Mouse (Mus musculus): Measurements from ENCODE around the gene Apol7e. TPM values are rescaled to one million over a fixed set of nuclear protein-coding genes. Genes with fewer than 3 reads are reported as not detected.
"Not testable (repeated sequence)": the region's sequence is repeated elsewhere in the genome, so short reads cannot be mapped to it uniquely, and the experiment has no call there.

The Apol7e gene
- polyA plus RNA-seq, 1 experiment from 2014 or later, result not detected

DNA sequence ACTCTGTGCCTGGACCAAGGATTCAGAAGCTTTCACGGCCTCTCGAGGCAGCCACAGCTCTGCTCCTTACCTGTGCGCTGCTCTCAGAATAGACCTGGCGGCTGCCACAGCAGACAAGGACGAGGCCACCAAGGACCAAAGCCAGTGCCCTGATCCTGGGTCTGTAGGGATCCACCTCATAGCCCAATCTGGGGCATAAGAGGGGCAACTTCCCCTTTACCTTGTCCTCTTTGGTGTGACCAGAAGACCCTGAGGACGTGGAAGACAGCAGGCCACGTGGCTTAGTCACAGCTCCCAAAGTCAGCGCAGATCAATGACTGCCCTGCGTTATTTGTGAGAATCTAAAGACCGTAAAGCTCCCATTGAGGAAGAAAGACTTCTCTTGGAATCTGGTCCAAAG lies 34.2 kb downstream of the Apol7e start:
- not testable (repeated sequence) for DNase-seq (ENCODE audit: low spot score); H3K27ac ChIP-seq; H3K4me2 ChIP-seq (replicated peaks); ATAC-seq (ENCODE audit: low FRiP score); H3K36me3 ChIP-seq (replicated peaks; ENCODE audit: control insufficient read depth, insufficient read depth); H3K9ac ChIP-seq; H3K4me1 ChIP-seq (replicated peaks; ENCODE audit: control insufficient read depth, insufficient read depth, low read length); H3K9me3 ChIP-seq (ENCODE audit: control insufficient read depth, low read length); H3K4me3 ChIP-seq (replicated peaks; ENCODE audit: low read length); H3K27me3 ChIP-seq (ENCODE audit: control insufficient read depth, insufficient read depth, low read length)
- 77% methylated on average over 10 of the region's 10 CpGs for WGBS

DNA sequence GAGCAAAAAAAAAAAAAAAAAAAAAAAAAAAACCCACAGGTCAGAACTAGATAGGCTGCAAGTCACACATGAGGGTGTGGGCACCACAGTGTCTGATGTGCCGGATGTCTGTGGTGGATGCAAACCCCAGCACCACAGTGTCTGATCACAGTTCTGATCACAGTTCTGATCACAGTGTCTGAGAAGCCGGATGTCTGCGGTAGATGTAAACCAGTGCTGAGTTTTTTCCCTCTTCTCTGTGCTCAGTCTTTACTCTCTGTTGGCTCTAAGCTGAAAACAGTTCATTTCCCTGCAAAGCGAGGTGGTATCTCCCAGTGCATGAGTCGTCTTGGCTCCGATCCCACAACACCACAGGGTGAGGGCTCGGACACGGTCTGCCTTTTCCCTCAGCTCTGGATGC lies 34.7 kb downstream of the Apol7e start:
- H3K4me3 ChIP-seq (replicated peaks; ENCODE audit: low read length); H3K9me3 ChIP-seq (ENCODE audit: control insufficient read depth, low read length); DNase-seq (ENCODE audit: low spot score); H3K27me3 ChIP-seq (ENCODE audit: control insufficient read depth, insufficient read depth, low read length); ATAC-seq (ENCODE audit: low FRiP score); H3K4me2 ChIP-seq (replicated peaks); H3K27ac ChIP-seq; H3K4me1 ChIP-seq (replicated peaks; ENCODE audit: control insufficient read depth, insufficient read depth, low read length); H3K36me3 ChIP-seq (replicated peaks; ENCODE audit: control insufficient read depth, insufficient read depth); H3K9ac ChIP-seq: not testable (repeated sequence)
- 79% methylated on average over 8 of the region's 8 CpGs for WGBS

DNA sequence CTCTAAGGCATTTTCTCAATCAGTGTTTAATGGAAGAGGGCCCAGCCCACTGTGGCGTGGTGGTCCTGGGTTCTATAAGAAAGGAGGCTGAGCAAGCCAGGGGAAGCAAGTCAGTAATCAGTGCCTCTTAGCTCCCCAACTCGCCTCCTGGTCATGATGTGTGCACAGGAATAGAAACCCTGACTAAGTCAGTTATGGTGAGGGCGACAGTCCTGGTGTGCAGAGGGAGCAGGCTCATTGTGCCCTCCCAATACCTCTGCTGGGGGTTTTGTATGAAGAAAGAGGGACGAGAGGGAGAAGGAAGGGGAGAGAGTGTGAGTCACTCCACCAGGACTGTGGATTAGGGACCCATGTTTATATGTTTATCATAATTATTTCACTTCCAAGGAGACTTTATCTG lies 35.2 kb downstream of the Apol7e start:
- H3K4me2 ChIP-seq (replicated peaks); DNase-seq (ENCODE audit: low spot score); H3K9ac ChIP-seq; H3K4me1 ChIP-seq (replicated peaks; ENCODE audit: control insufficient read depth, insufficient read depth, low read length); ATAC-seq (ENCODE audit: low FRiP score); H3K9me3 ChIP-seq (ENCODE audit: control insufficient read depth, low read length); H3K36me3 ChIP-seq (replicated peaks; ENCODE audit: control insufficient read depth, insufficient read depth); H3K4me3 ChIP-seq (replicated peaks; ENCODE audit: low read length); H3K27ac ChIP-seq; H3K27me3 ChIP-seq (ENCODE audit: control insufficient read depth, insufficient read depth, low read length): not testable (repeated sequence)
- WGBS, result 71% methylated on average over 4 of the region's 4 CpGs

DNA sequence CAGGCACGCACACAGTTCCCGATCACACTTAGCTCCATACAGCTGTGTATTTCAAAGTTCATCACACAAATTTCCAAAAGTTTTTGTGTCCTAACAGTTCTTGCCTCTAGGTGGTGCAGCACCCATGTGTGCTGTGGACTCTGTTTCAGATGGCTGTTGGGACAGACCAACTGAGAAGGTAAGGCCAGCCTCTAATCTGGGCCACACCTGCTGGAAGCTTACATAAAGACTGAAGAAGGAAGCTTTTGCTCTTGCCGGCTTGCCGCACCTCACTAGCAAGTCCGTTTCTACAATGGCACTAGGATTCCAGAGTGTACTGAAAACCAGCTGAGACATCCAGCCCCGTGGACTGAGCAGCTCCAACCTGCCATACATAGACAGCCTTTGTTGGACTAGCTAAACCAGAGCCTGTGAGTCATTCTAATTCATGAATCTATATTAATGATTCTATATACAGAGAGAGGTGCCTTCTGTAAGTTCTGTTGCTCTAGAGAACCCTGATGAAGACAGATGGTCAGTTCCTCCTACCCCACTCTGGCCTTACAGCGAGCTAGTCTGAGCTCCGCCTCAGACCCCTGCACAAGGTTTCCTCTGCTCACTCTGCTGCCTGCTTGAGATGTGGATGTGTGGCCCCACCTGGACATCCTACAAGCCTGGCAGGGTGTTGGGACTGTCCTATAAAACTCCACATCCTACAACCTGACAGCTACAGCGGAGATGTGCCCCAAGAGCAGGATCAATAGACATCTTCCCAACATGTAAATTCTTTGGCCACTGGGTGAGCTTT lies 42.0 kb downstream of the Apol7e start:
- no peak overlapping the region for H3K4me3 ChIP-seq (replicated peaks; ENCODE audit: low read length)
- H3K9ac ChIP-seq, result no peak overlapping the region
- ATAC-seq (ENCODE audit: low FRiP score), result no peak
- WGBS, result 83% methylated on average over 9 of the region's 9 CpGs
- H3K36me3 ChIP-seq (replicated peaks; ENCODE audit: control insufficient read depth, insufficient read depth), result no peaks in the 10 kb centered on the region
- no peaks in the 10 kb centered on the region for H3K27me3 ChIP-seq (ENCODE audit: control insufficient read depth, insufficient read depth, low read length)
- no peak for DNase-seq (ENCODE audit: low spot score)
- no peak overlapping the region for H3K4me2 ChIP-seq (replicated peaks)
- no peak overlapping the region for H3K27ac ChIP-seq
- H3K9me3 ChIP-seq (ENCODE audit: control insufficient read depth, low read length), result no peaks in the 10 kb centered on the region
- no peaks in the 10 kb centered on the region for H3K4me1 ChIP-seq (replicated peaks; ENCODE audit: control insufficient read depth, insufficient read depth, low read length)

DNA sequence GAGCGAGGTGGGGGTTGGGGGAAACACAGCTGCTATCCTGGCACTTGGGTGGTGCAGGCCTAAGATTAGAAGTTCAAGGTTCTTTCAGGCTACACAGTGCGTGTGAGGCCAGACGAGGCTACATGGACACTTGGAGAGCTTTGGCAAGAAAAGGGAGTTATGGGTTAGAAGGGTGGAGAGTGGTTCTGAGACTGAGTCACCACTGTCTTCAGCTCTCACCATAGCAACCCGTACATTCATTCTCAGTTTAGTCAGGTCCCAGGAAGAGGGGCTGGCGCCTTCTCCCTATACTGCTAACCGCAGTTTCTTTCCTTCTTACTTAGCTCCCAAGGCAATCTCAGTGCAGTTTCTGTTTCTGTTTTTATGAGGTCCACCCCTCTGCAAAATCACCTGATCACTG lies 42.9 kb downstream of the Apol7e start:
- H3K4me2 ChIP-seq (replicated peaks); H3K4me1 ChIP-seq (replicated peaks; ENCODE audit: control insufficient read depth, insufficient read depth, low read length); H3K9ac ChIP-seq; H3K9me3 ChIP-seq (ENCODE audit: control insufficient read depth, low read length); DNase-seq (ENCODE audit: low spot score); H3K4me3 ChIP-seq (replicated peaks; ENCODE audit: low read length); H3K36me3 ChIP-seq (replicated peaks; ENCODE audit: control insufficient read depth, insufficient read depth); H3K27me3 ChIP-seq (ENCODE audit: control insufficient read depth, insufficient read depth, low read length); ATAC-seq (ENCODE audit: low FRiP score); H3K27ac ChIP-seq: not testable (repeated sequence)
- WGBS, result 90% methylated on average over 6 of the region's 6 CpGs

DNA sequence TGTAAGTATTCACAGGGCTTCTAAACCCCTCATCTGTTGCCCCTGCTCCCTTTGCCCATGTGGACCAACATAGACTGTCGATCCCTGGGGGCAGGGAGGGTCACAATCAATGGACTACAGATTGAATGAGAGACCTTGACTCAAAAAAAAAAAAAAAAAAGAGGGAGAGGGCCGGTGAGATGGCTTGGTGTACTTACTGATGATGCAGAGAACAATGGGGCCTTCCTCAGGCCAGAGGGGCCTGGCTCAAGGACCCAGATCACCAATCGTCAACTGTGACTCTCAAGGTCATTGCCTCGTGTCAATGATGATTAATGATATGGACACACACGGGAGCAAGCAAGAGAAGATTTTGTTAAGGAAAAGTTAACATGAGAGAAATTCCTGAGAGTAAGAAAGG lies 46.0 kb downstream of the Apol7e start:
- Histone ChIP-seq H3K4me2 (replicated peaks) (no peak overlapping the region), H3K36me3 (replicated peaks; ENCODE audit: control insufficient read depth, insufficient read depth) (no peaks in the 10 kb centered on the region), H3K27me3 (ENCODE audit: control insufficient read depth, insufficient read depth, low read length) (no peaks in the 10 kb centered on the region), H3K4me3 (replicated peaks; ENCODE audit: low read length) (no peak overlapping the region), H3K9ac (no peak overlapping the region), H3K4me1 (replicated peaks; ENCODE audit: control insufficient read depth, insufficient read depth, low read length) (no peaks in the 10 kb centered on the region), H3K27ac (no peak overlapping the region), H3K9me3 (ENCODE audit: control insufficient read depth, low read length) (no peaks in the 10 kb centered on the region)
- 52% methylated on average over 5 of the region's 5 CpGs for WGBS
- DNase-seq (ENCODE audit: low spot score), result no peak
- no peak for ATAC-seq (ENCODE audit: low FRiP score)

DNA sequence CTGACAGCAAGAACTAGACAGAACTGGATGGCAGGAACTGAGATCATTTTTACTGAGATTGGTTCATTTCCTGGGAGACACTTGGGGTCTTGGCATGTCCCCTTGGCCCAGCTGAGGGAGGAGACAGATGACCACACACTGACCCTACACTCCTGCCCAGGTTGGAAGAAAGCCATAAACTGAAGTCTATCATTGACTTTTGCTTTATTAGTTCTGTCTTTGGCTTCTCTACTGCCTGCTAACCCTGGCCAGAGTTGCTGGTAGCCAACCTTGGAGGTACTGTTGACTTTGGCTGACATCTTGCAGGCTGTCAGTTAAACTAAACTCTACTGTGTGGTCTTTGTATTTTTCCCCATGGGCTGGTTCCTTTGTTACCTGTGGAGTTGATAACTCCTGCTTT lies 46.4 kb downstream of the Apol7e start:
- H3K27ac ChIP-seq, result no peak overlapping the region
- H3K4me2 ChIP-seq (replicated peaks), result no peak overlapping the region
- ATAC-seq (ENCODE audit: low FRiP score) (no peak), DNase-seq (ENCODE audit: low spot score) (no peak)
- H3K4me3 ChIP-seq (replicated peaks; ENCODE audit: low read length), result no peak overlapping the region
- no peak overlapping the region for H3K9ac ChIP-seq
- no peaks in the 10 kb centered on the region for H3K27me3 ChIP-seq (ENCODE audit: control insufficient read depth, insufficient read depth, low read length)
- no peaks in the 10 kb centered on the region for H3K4me1 ChIP-seq (replicated peaks; ENCODE audit: control insufficient read depth, insufficient read depth, low read length)
- H3K36me3 ChIP-seq (replicated peaks; ENCODE audit: control insufficient read depth, insufficient read depth), result no peaks in the 10 kb centered on the region
- H3K9me3 ChIP-seq (ENCODE audit: control insufficient read depth, low read length), result no peaks in the 10 kb centered on the region

DNA sequence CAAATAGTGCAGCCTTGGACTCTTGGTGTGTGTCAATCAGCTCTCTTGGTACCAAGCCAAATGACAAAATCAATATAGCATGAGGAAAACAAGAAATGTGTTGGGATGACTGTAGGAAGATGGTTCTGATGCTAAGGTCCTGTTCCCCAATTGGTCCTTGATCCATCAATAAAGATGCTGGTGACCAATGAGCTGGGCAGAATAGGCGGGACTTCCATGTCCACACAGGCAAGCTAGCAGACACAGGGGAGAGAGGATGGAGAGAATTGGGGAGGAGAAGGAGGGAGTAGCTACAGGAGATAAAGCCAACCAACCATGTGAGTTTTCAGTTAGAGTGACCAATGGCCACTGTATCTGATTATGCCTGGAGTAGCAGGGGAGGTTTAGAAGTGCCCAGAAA lies 47.7 kb downstream of the Apol7e start:
- H3K4me1 ChIP-seq (replicated peaks; ENCODE audit: control insufficient read depth, insufficient read depth, low read length), result no peaks in the 10 kb centered on the region
- 91% methylated on average over 1 of the region's 1 CpGs for WGBS
- ATAC-seq (ENCODE audit: low FRiP score), result no peak

DNA sequence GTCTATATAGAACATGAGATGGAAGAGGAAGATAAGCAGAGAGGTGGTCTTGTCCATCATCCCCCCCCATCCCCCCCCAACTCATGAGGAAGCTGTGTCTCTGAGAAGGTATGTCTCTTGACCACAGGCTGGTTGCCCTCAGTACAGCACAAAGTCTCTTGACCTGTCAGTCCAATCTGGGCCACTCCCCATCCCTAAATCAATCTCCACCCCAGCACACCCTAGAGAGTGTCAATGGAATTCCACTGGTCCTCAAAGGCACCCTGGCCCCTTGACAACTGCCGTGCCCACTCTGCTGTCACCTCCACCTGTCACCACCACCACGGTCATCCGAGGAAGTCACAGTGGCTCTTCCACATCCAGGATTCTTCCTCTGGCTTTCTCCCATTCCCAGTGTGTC lies 49.8 kb downstream of the Apol7e start:
- DNase-seq (ENCODE audit: low spot score) (no peak), ATAC-seq (ENCODE audit: low FRiP score) (no peak)
- H3K27me3 ChIP-seq (ENCODE audit: control insufficient read depth, insufficient read depth, low read length), result no peaks in the 10 kb centered on the region
- no peaks in the 10 kb centered on the region for H3K4me1 ChIP-seq (replicated peaks; ENCODE audit: control insufficient read depth, insufficient read depth, low read length)
- no peaks in the 10 kb centered on the region for H3K9me3 ChIP-seq (ENCODE audit: control insufficient read depth, low read length)
- no peak overlapping the region for H3K4me2 ChIP-seq (replicated peaks)
- H3K4me3 ChIP-seq (replicated peaks; ENCODE audit: low read length), result no peak overlapping the region
- no peak overlapping the region for H3K9ac ChIP-seq
- H3K27ac ChIP-seq, result no peak overlapping the region
- H3K36me3 ChIP-seq (replicated peaks; ENCODE audit: control insufficient read depth, insufficient read depth), result no peaks in the 10 kb centered on the region
- WGBS, result 88% methylated on average over 3 of the region's 3 CpGs

More for the DNA sequence above, 47.7 kb downstream of the Apol7e start:
- H3K4me3 ChIP-seq (replicated peaks; ENCODE audit: low read length), result no peak overlapping the region
- H3K9ac ChIP-seq, result no peak overlapping the region
- H3K36me3 ChIP-seq (replicated peaks; ENCODE audit: control insufficient read depth, insufficient read depth), result no peaks in the 10 kb centered on the region
- DNase-seq (ENCODE audit: low spot score), result no peak
- H3K27ac ChIP-seq, result no peak overlapping the region
- H3K4me2 ChIP-seq (replicated peaks), result no peak overlapping the region
- H3K27me3 ChIP-seq (ENCODE audit: control insufficient read depth, insufficient read depth, low read length), result no peaks in the 10 kb centered on the region
- no peaks in the 10 kb centered on the region for H3K9me3 ChIP-seq (ENCODE audit: control insufficient read depth, low read length)

DNA sequence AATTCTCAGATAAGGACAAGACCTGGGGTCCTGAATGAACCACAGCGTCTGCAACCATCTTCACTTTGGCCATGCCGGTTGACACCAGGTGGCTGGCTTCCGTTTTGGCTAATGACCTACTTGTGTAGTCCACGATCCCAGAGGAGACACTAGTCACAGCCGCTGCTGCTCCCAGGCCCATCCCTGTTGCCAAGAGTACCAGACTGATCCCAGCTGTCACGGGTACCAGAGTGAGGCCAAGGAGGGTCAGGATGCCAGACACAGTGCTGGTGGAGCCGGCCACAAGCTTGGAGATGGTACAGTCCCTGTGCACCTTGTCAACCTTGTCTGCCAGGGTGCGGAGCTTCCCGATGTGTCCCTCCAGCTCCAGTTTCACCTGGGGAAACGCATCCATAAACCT lies 51.1 kb downstream of the Apol7e start:
- H3K4me1 ChIP-seq (replicated peaks; ENCODE audit: control insufficient read depth, insufficient read depth, low read length), result no peaks in the 10 kb centered on the region
- ATAC-seq (ENCODE audit: low FRiP score) (no peak), DNase-seq (ENCODE audit: low spot score) (no peak)
- no peaks in the 10 kb centered on the region for H3K27me3 ChIP-seq (ENCODE audit: control insufficient read depth, insufficient read depth, low read length)
- WGBS, result 84% methylated on average over 10 of the region's 10 CpGs
- no peaks in the 10 kb centered on the region for H3K36me3 ChIP-seq (replicated peaks; ENCODE audit: control insufficient read depth, insufficient read depth)
- H3K27ac ChIP-seq, result no peak overlapping the region
- H3K9ac ChIP-seq, result no peak overlapping the region
- no peak overlapping the region for H3K4me3 ChIP-seq (replicated peaks; ENCODE audit: low read length)
- H3K4me2 ChIP-seq (replicated peaks), result no peak overlapping the region
- no peaks in the 10 kb centered on the region for H3K9me3 ChIP-seq (ENCODE audit: control insufficient read depth, low read length)
